Mouse (Mus musculus) large intestine, adult 2 months (tissue): Measurements from ENCODE around the gene Ccdc124. TPM values are rescaled to one million over a fixed set of nuclear protein-coding genes. Genes with fewer than 3 reads are reported as not detected.

Experiments
- DNase-seq: peaks from one replicate; pipeline ENCODE4 v3.0.0-alpha.2; 2012; ENCODE audit warnings: low read depth, low spot score
- WGBS: fragments of 180-500 bp; shearing (Covaris S2); methylation state at CpG from one replicate; pipeline ENCODE4 v1.1.7; 2018; 5-methylcytosine and 5-hydroxymethylcytosine counted together
- polyA plus RNA-seq: library from polyadenylated mRNA; depleted of rRNA; stranded (reverse); fragments of >200 nt; gene quantifications from 2 replicates; pipeline ENCODE4 v1.2.3, GENCODE M21; 2012; rRNA removed

Gene Ccdc124
- 45.3 and 50.8 TPM in 2 replicates for polyA plus RNA-seq

- WGBS, result 2% methylated on average over 46 of the region's 46 CpGs
- DNase-seq, result no peak
Measured at GRCm38 (mm10) chr8:70873364-70873985, at the start of gene Ccdc124. Ccdc124 (minus strand) TSS chr8:70873935.

- no peak for DNase-seq
- WGBS, result 73% methylated on average over 9 of the region's 9 CpGs
Measured at GRCm38 (mm10) chr8:70920049-70920922, 46.6 kb upstream of the Ccdc124 start.

GRCm38 (mm10) chr8:70914704-70915103 is 41.0 kb upstream of the Ccdc124 start:
- WGBS, result 94% methylated on average over 17 of the region's 17 CpGs
- DNase-seq, result no peak

GRCm38 (mm10) chr8:70913523-70913922 is 39.8 kb upstream of the Ccdc124 start:
- DNase-seq, result no peak
- WGBS, result 95% methylated on average over 26 of the region's 26 CpGs

- no peak for DNase-seq
- 92% methylated on average over 30 of the region's 30 CpGs for WGBS
Measured at GRCm38 (mm10) chr8:70912955-70913354, 39.2 kb upstream of the Ccdc124 start.

- 78% methylated on average over 5 of the region's 5 CpGs for WGBS
Measured at GRCm38 (mm10) chr8:70911596-70911995, 37.9 kb upstream of the Ccdc124 start.

GRCm38 (mm10) chr8:70907518-70907917 is 33.8 kb upstream of the Ccdc124 start:
- DNase-seq, result no peak
- 92% methylated on average over 2 of the region's 2 CpGs for WGBS

More at GRCm38 (mm10) chr8:70911596-70911995, 37.9 kb upstream of the Ccdc124 start:
- DNase-seq, result no peak

- WGBS, result 1% methylated on average over 81 of the region's 86 CpGs
- no peak for DNase-seq
Measured at GRCm38 (mm10) chr8:70905831-70906736, 32.3 kb upstream of the Ccdc124 start, which contains the start of gene Map1s. Map1s (plus strand) TSS chr8:70905932.

GRCm38 (mm10) chr8:70905463-70905830 is 31.7 kb upstream of the Ccdc124 start:
- DNase-seq, result no peak
- 12% methylated on average over 8 of the region's 8 CpGs for WGBS

- WGBS, result 14% methylated on average over 4 of the region's 4 CpGs
- no peak for DNase-seq
Measured at GRCm38 (mm10) chr8:70904532-70904931, 30.8 kb upstream of the Ccdc124 start.

- DNase-seq, result no peak
Measured at GRCm38 (mm10) chr8:70903582-70903981, 29.8 kb upstream of the Ccdc124 start.

- no peak for DNase-seq
- 54% methylated on average over 4 of the region's 4 CpGs for WGBS
Measured at GRCm38 (mm10) chr8:70903112-70903511, 29.4 kb upstream of the Ccdc124 start.

GRCm38 (mm10) chr8:70902211-70902610 is 28.5 kb upstream of the Ccdc124 start:
- 31% methylated on average over 5 of the region's 5 CpGs for WGBS
- no peak for DNase-seq

- no peak for DNase-seq
Measured at GRCm38 (mm10) chr8:70900872-70901387, 27.2 kb upstream of the Ccdc124 start.

GRCm38 (mm10) chr8:70899226-70899625 is 25.5 kb upstream of the Ccdc124 start:
- no peak for DNase-seq
- WGBS, result 89% methylated on average over 2 of the region's 2 CpGs

More at GRCm38 (mm10) chr8:70900872-70901387, 27.2 kb upstream of the Ccdc124 start:
- 84% methylated on average over 2 of the region's 2 CpGs for WGBS

GRCm38 (mm10) chr8:70898661-70899198 is 25.0 kb upstream of the Ccdc124 start:
- WGBS, result 52% methylated on average over 2 of the region's 2 CpGs
- no peak for DNase-seq

GRCm38 (mm10) chr8:70897681-70898413 is 24.1 kb upstream of the Ccdc124 start:
- DNase-seq, result peak; percentile 50
- WGBS, result under 1% methylated on average over 20 of the region's 20 CpGs

- peak; percentile 98 for DNase-seq
- under 1% methylated on average over 60 of the region's 60 CpGs for WGBS
Measured at GRCm38 (mm10) chr8:70897021-70897680, 23.4 kb upstream of the Ccdc124 start, which contains the start of gene Rpl18a. Rpl18a (minus strand) TSS chr8:70897412.
